Mouse (Mus musculus): ENCODE data around the gene Cxcl12. TPM values are rescaled to one million over a fixed set of nuclear protein-coding genes. Genes with fewer than 3 reads are reported as not detected.

Gene Cxcl12
- total and polyA plus RNA-seq, 3 experiments, result 97.9 to 116 (median 101) TPM

DNA sequence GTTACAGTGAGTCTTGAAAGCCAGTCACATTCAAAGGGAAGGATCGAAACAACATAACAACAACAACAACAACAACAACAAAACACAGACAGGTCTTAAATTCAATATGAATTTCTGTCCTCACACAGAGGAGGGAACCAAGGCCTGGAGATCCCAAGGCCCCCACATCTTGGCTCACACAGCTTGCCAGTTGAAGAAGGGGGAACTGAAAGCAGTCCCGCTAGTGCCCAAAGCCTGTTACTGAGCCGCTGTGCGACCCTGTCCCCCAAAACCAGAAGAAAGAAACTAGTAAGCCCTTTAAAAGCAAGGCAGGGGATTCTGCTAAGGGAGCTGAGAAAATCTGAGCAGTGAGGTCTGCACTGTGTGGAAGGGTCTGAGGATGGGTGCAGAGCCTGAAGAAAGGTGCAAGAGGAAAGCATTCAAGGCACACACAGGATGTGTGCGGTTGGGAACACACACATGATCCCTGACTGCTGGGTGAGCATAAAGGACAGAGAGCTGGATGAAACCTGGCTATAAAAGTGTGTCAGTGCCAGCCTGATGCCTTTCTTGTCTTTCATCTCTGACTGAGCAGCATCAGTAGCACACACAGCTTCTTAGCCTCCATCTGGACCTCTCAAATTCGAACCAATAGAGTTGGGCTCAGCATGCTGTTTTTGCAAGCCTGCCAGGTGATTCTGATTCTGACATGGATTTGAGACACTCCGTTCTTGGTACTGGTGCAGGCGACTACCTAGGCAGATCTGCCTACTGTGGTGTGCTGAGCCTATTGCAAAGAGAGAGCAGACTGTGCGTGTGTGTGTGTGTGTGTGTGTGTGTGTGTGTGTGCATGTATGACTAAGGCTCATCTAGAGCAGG is 50.3 kb downstream of the Cxcl12 start:
- DNase-seq, result no peak
- Histone ChIP-seq H3K9ac (ENCODE audit: low read depth, low read length) (no peak overlapping the region), H3K27me3 (ENCODE audit: control insufficient read depth, insufficient read depth, low read length) (no peaks in the 10 kb centered on the region; the same call in 1 of the 2 replicates), H3K4me1 (ENCODE audit: control insufficient read depth, insufficient read depth, low read length) (no peaks in the 10 kb centered on the region), H3K27ac (no peak overlapping the region), H3K4me3 (no peak overlapping the region), H3K36me3 (ENCODE audit: control insufficient read depth, insufficient read depth, low read length) (no peaks in the 10 kb centered on the region), H3K79me2 (replicated peaks; ENCODE audit: control insufficient read depth, insufficient read depth, low read length) (no peaks in the 10 kb centered on the region)
- WGBS, result 88% methylated on average over 9 of the region's 9 CpGs
- intact Hi-C loops (cut with DNase I), result no loop called here
- TF ChIP-seq EP300 (IDR thresholded peaks at IDR 0.05; ENCODE audit: insufficient read depth, low read depth, low read length) (no peak), CTCF (IDR thresholded peaks at IDR 0.05) (no peak), POLR2A (IDR thresholded peaks at IDR 0.05; ENCODE audit: insufficient read depth, low read depth, low read length) (no peak)

- Histone ChIP-seq H3K36me3 (ENCODE audit: control insufficient read depth, insufficient read depth, low read length) (no peaks in the 10 kb centered on the region), H3K9ac (ENCODE audit: low read depth, low read length) (no peak overlapping the region), H3K79me2 (replicated peaks; ENCODE audit: control insufficient read depth, insufficient read depth, low read length) (no peaks in the 10 kb centered on the region), H3K27ac (no peak overlapping the region), H3K27me3 (ENCODE audit: control insufficient read depth, insufficient read depth, low read length) (no peaks in the 10 kb centered on the region), H3K4me3 (no peak overlapping the region), H3K4me1 (ENCODE audit: control insufficient read depth, insufficient read depth, low read length) (no peaks in the 10 kb centered on the region)
- DNase-seq, result no peak
- intact Hi-C loops (cut with DNase I), result no loop called here
- 72% methylated on average over 3 of the region's 3 CpGs for WGBS
- TF ChIP-seq CTCF (IDR thresholded peaks at IDR 0.05) (no peak), POLR2A (IDR thresholded peaks at IDR 0.05; ENCODE audit: insufficient read depth, low read depth, low read length) (no peak), EP300 (IDR thresholded peaks at IDR 0.05; ENCODE audit: insufficient read depth, low read depth, low read length) (no peak)
These were observed 51.0 kb downstream of the Cxcl12 start for GRCm38 (mm10) chr6:117219300-117219680.

DNA sequence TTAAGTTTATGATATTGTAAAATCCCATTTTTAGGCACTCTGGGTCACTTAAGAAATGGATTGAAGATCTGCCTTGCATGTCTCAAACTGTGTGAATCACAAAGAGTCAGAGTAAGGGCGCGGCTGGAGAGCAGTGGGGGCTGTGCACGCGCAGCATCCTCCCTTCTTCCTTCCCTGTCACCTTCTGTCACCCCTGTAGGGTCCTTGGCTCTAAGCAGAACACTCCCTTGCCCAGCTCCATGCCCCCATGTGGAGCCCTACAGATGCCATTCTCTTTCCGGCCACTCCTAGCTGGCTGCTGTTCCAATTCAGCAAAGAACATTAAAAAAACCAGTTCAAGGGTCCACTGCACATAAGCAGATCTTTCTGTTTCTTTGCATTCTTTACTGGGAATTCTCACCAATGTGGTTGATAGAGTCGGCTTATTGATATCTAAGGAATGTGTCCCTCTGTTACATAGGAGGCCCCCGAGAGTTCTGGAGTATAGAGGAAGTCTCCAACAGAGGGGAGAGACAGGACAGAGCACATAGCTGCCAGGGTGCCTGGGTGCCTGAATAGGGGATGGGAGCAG is 51.7 kb downstream of the Cxcl12 start:
- no peaks in the 10 kb centered on the region for H3K4me1 ChIP-seq (ENCODE audit: control insufficient read depth, insufficient read depth, low read length)
- H3K79me2 ChIP-seq (replicated peaks; ENCODE audit: control insufficient read depth, insufficient read depth, low read length), result no peaks in the 10 kb centered on the region
- intact Hi-C loops (cut with DNase I), result no loop called here
- H3K36me3 ChIP-seq (ENCODE audit: control insufficient read depth, insufficient read depth, low read length), result no peaks in the 10 kb centered on the region
- H3K27ac ChIP-seq, result no peak overlapping the region
- H3K27me3 ChIP-seq (ENCODE audit: control insufficient read depth, insufficient read depth, low read length), result no peaks in the 10 kb centered on the region
- WGBS, result 78% methylated on average over 7 of the region's 7 CpGs
- H3K9ac ChIP-seq (ENCODE audit: low read depth, low read length), result no peak overlapping the region
- H3K4me3 ChIP-seq, result no peak overlapping the region
- TF ChIP-seq EP300 (IDR thresholded peaks at IDR 0.05; ENCODE audit: insufficient read depth, low read depth, low read length), result no peak
- no peak for TF ChIP-seq CTCF (IDR thresholded peaks at IDR 0.05)
- TF ChIP-seq POLR2A (IDR thresholded peaks at IDR 0.05; ENCODE audit: insufficient read depth, low read depth, low read length), result no peak
- DNase-seq, result no peak

GRCm38 (mm10) chr6:117220831-117221345 is 52.6 kb downstream of the Cxcl12 start:
- DNase-seq, result no peak
- no peaks in the 10 kb centered on the region for H3K4me1 ChIP-seq (ENCODE audit: control insufficient read depth, insufficient read depth, low read length)
- no peak overlapping the region for H3K27ac ChIP-seq
- TF ChIP-seq POLR2A (IDR thresholded peaks at IDR 0.05; ENCODE audit: insufficient read depth, low read depth, low read length), result no peak
- no peak for TF ChIP-seq CTCF (IDR thresholded peaks at IDR 0.05)
- TF ChIP-seq EP300 (IDR thresholded peaks at IDR 0.05; ENCODE audit: insufficient read depth, low read depth, low read length), result no peak
- no peak overlapping the region for H3K9ac ChIP-seq (ENCODE audit: low read depth, low read length)
- no peaks in the 10 kb centered on the region for H3K79me2 ChIP-seq (replicated peaks; ENCODE audit: control insufficient read depth, insufficient read depth, low read length)
- no peaks in the 10 kb centered on the region for H3K27me3 ChIP-seq (ENCODE audit: control insufficient read depth, insufficient read depth, low read length)
- intact Hi-C loops (cut with DNase I), result no loop called here
- H3K4me3 ChIP-seq, result no peak overlapping the region
- WGBS, result 90% methylated on average over 11 of the region's 11 CpGs
- H3K36me3 ChIP-seq (ENCODE audit: control insufficient read depth, insufficient read depth, low read length), result no peaks in the 10 kb centered on the region
